Mouse (Mus musculus): ENCODE results near the gene Tmem87a. TPM values are rescaled to one million over a fixed set of nuclear protein-coding genes. Genes with fewer than 3 reads are reported as not detected.
A peak's percentile ranks its signal among the peaks of the same experiment; 100 is the strongest.

Tmem87a gene
- polyA plus RNA-seq, 1 experiment from 2014 or later: 4.4 TPM

DNA sequence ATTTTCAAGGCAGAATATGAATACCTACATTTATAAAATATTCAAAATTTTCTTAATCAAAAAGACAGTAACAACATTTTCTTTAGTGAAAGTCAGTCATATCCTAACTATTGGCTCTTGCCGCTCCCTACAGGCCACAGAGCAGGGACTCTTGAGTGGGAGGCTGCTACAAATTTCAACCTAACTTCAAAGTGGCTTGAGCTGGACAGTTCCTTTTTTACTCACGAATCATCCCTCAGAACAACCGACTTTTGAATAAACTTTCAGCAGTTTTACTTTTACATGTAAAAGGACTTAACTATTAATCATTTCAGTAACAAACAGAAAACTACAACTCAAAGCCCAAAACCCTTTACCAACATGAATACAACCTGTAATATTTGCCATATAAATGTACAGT is 1.1 kb downstream of the Tmem87a start:
- 36% methylated on average over 3 of the region's 3 CpGs for WGBS
- Histone ChIP-seq H3K4me1 (peaks cover 14% of the 10 kb centered on the region), H3K36me3 (peaks cover 14% of the 10 kb centered on the region), H3K27ac (no peak overlapping the region), H3K27me3 (ENCODE audit: insufficient read depth, poor library complexity, severe bottlenecking) (no peaks in the 10 kb centered on the region), H3K4me3 (peak overlapping the region; percentile 75), H3K9me3 (no peaks in the 10 kb centered on the region)
- no peak for DNase-seq (ENCODE audit: low spot score)

DNA sequence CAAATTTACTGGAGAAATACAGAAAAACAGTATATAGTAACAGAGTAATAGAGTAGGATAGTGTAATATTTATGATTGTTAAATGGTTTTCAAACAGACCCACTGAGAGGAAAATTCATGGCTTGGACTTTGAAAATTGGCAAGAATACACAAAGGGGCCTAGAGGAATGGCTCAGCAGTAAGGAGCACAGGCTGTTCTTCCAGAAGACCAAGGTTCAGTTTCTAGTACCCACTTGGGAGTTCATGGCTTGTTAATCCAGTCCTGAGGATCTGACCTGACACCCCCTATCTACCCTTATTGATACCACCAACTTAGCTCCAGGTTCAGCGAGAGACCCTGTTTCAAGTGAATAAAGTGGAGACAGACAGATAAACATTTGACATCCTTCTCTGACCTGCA is 6.0 kb downstream of the Tmem87a start:
- Histone ChIP-seq H3K27ac (no peak overlapping the region), H3K27me3 (ENCODE audit: insufficient read depth, poor library complexity, severe bottlenecking) (no peaks in the 10 kb centered on the region), H3K4me3 (no peak overlapping the region), H3K36me3 (peaks cover 45% of the 10 kb centered on the region), H3K9me3 (no peaks in the 10 kb centered on the region), H3K4me1 (peaks cover 5% of the 10 kb centered on the region; the same call in 1 of the 2 replicates)
- WGBS: 83% methylated on average over 1 of the region's 1 CpGs
- no peak for DNase-seq (ENCODE audit: low spot score)

GRCm38 (mm10) chr2:120392406-120392805 is 11.5 kb downstream of the Tmem87a start:
- H3K4me1 ChIP-seq: no peaks in the 10 kb centered on the region

GRCm38 (mm10) chr2:120390934-120391333 is 13.0 kb downstream of the Tmem87a start:
- Histone ChIP-seq H3K4me3 (no peak overlapping the region), H3K4me1 (no peaks in the 10 kb centered on the region), H3K27ac (no peak overlapping the region), H3K27me3 (ENCODE audit: insufficient read depth, poor library complexity, severe bottlenecking) (no peaks in the 10 kb centered on the region), H3K36me3 (peaks cover 69% of the 10 kb centered on the region), H3K9me3 (no peaks in the 10 kb centered on the region)
- DNase-seq (ENCODE audit: low spot score): no peak
- WGBS: 87% methylated on average over 1 of the region's 1 CpGs

More at GRCm38 (mm10) chr2:120392406-120392805, 11.5 kb downstream of the Tmem87a start:
- no peaks in the 10 kb centered on the region for H3K27me3 ChIP-seq (ENCODE audit: insufficient read depth, poor library complexity, severe bottlenecking)
- peaks cover 78% of the 10 kb centered on the region for H3K36me3 ChIP-seq
- H3K27ac ChIP-seq: no peak overlapping the region
- no peak overlapping the region for H3K4me3 ChIP-seq
- DNase-seq (ENCODE audit: low spot score): no peak
- H3K9me3 ChIP-seq: no peaks in the 10 kb centered on the region

GRCm38 (mm10) chr2:120389376-120389775 is 14.5 kb downstream of the Tmem87a start:
- Histone ChIP-seq H3K27ac (no peak overlapping the region), H3K27me3 (ENCODE audit: insufficient read depth, poor library complexity, severe bottlenecking) (no peaks in the 10 kb centered on the region), H3K4me1 (no peaks in the 10 kb centered on the region), H3K4me3 (no peak overlapping the region), H3K36me3 (peaks cover 69% of the 10 kb centered on the region), H3K9me3 (no peaks in the 10 kb centered on the region)
- 74% methylated on average over 3 of the region's 3 CpGs for WGBS
- DNase-seq (ENCODE audit: low spot score): no peak

DNA sequence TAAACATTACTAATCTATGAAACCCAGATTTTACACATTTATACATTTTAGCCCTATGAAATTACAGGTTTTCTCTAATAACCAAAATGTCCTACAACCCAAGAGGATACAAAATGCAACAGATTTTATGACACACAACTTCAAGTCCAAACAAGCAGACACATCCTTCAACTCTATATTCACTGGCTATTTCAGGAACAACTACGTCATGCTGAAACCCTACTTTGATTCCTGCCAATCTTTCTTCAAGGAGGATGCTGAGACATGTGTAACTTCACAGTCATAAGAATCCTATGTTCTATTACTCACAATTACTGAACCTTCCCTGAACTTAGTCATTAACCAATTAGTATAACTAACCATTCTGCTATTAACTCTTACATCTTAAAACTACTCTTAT is 16.6 kb downstream of the Tmem87a start:
- no peak for DNase-seq (ENCODE audit: low spot score)
- no peaks in the 10 kb centered on the region for H3K9me3 ChIP-seq
- H3K27ac ChIP-seq: no peak overlapping the region
- H3K4me1 ChIP-seq: no peaks in the 10 kb centered on the region
- H3K4me3 ChIP-seq: no peak overlapping the region
- WGBS: 84% methylated on average over 1 of the region's 1 CpGs
- H3K27me3 ChIP-seq (ENCODE audit: insufficient read depth, poor library complexity, severe bottlenecking): no peaks in the 10 kb centered on the region
- peaks cover 70% of the 10 kb centered on the region for H3K36me3 ChIP-seq

- DNase-seq (ENCODE audit: low spot score): no peak
- 90% methylated on average over 1 of the region's 1 CpGs for WGBS
- Histone ChIP-seq H3K27me3 (ENCODE audit: insufficient read depth, poor library complexity, severe bottlenecking) (no peaks in the 10 kb centered on the region), H3K36me3 (peaks cover 76% of the 10 kb centered on the region), H3K4me1 (no peaks in the 10 kb centered on the region), H3K27ac (no peak overlapping the region), H3K9me3 (no peaks in the 10 kb centered on the region), H3K4me3 (no peak overlapping the region)
Measured at GRCm38 (mm10) chr2:120386264-120386663, 17.6 kb downstream of the Tmem87a start.

- 95% methylated on average over 4 of the region's 4 CpGs for WGBS
- no peak for DNase-seq (ENCODE audit: low spot score)
- H3K4me1 ChIP-seq: no peaks in the 10 kb centered on the region
- no peak overlapping the region for H3K27ac ChIP-seq
- no peaks in the 10 kb centered on the region for H3K9me3 ChIP-seq
- H3K36me3 ChIP-seq: peaks cover 75% of the 10 kb centered on the region
- no peak overlapping the region for H3K4me3 ChIP-seq
- no peaks in the 10 kb centered on the region for H3K27me3 ChIP-seq (ENCODE audit: insufficient read depth, poor library complexity, severe bottlenecking)
Measured at GRCm38 (mm10) chr2:120373858-120374257, 30.1 kb downstream of the Tmem87a start.

GRCm38 (mm10) chr2:120367416-120368207 is 36.3 kb downstream of the Tmem87a start:
- WGBS: 95% methylated on average over 4 of the region's 4 CpGs
- peaks cover 80% of the 10 kb centered on the region for H3K36me3 ChIP-seq

DNA sequence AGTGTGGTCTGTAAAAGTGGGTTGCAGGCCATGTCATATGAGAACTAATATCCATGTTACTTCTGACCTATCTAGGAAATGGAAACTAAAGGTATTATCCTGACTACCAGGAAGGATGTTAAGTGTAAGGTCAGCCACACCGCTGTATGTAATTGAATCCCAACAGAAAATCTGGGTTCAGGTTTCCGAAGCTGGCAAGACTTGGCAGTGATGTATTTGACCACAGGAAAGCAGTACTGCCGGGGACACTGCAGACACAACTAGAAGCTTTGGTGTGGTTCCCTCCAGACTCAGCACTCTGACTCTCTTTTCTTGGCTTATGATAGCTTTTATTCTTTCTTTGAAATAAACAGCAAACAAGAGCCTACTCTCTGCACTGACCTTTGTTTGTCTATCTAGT is 37.4 kb downstream of the Tmem87a start:
- Histone ChIP-seq H3K27ac (no peak overlapping the region), H3K9me3 (no peaks in the 10 kb centered on the region), H3K4me1 (no peaks in the 10 kb centered on the region), H3K36me3 (peaks cover 82% of the 10 kb centered on the region), H3K27me3 (ENCODE audit: insufficient read depth, poor library complexity, severe bottlenecking) (no peaks in the 10 kb centered on the region), H3K4me3 (no peak overlapping the region)
- DNase-seq (ENCODE audit: low spot score): no peak
- WGBS: 93% methylated on average over 3 of the region's 3 CpGs

More at GRCm38 (mm10) chr2:120367416-120368207, 36.3 kb downstream of the Tmem87a start:
- no peaks in the 10 kb centered on the region for H3K27me3 ChIP-seq (ENCODE audit: insufficient read depth, poor library complexity, severe bottlenecking)
- no peak for DNase-seq (ENCODE audit: low spot score)
- H3K4me1 ChIP-seq: no peaks in the 10 kb centered on the region
- H3K4me3 ChIP-seq: no peak overlapping the region
- no peak overlapping the region for H3K27ac ChIP-seq
- no peaks in the 10 kb centered on the region for H3K9me3 ChIP-seq

GRCm38 (mm10) chr2:120360425-120360824 is 43.5 kb downstream of the Tmem87a start:
- Histone ChIP-seq H3K36me3 (peaks cover 69% of the 10 kb centered on the region), H3K27ac (no peak overlapping the region)
- 89% methylated on average over 1 of the region's 1 CpGs for WGBS

GRCm38 (mm10) chr2:120352682-120353646 is 50.9 kb downstream of the Tmem87a start, which contains the start of gene Vps39:
Gene Vps39, minus strand, starts transcription at chr2:120353137.
- WGBS: 10% methylated on average over 44 of the region's 44 CpGs
- DNase-seq (ENCODE audit: low spot score): peak; percentile 95
- peaks cover 16% of the 10 kb centered on the region for H3K4me1 ChIP-seq
- H3K27me3 ChIP-seq (ENCODE audit: insufficient read depth, poor library complexity, severe bottlenecking): no peaks in the 10 kb centered on the region
- peak within 1 kb of the TSS; percentile 91 for H3K27ac ChIP-seq
- no peaks in the 10 kb centered on the region for H3K9me3 ChIP-seq
- H3K4me3 ChIP-seq: peak within 1 kb of the TSS; percentile 96
- peaks cover 47% of the 10 kb centered on the region for H3K36me3 ChIP-seq

More at GRCm38 (mm10) chr2:120360425-120360824, 43.5 kb downstream of the Tmem87a start:
- H3K9me3 ChIP-seq: no peaks in the 10 kb centered on the region
- H3K4me3 ChIP-seq: no peak overlapping the region
- no peak for DNase-seq (ENCODE audit: low spot score)
- H3K4me1 ChIP-seq: no peaks in the 10 kb centered on the region
- H3K27me3 ChIP-seq (ENCODE audit: insufficient read depth, poor library complexity, severe bottlenecking): no peaks in the 10 kb centered on the region

- 50% methylated on average over 5 of the region's 5 CpGs for WGBS
- Histone ChIP-seq H3K27me3 (ENCODE audit: insufficient read depth, poor library complexity, severe bottlenecking) (no peaks in the 10 kb centered on the region), H3K4me1 (peaks cover 16% of the 10 kb centered on the region), H3K27ac (no peak overlapping the region), H3K36me3 (peaks cover 53% of the 10 kb centered on the region), H3K4me3 (no peak overlapping the region), H3K9me3 (no peaks in the 10 kb centered on the region)
- no peak for DNase-seq (ENCODE audit: low spot score)
Measured at GRCm38 (mm10) chr2:120351321-120351720, 52.6 kb downstream of the Tmem87a start.

Data from heart, embryonic 10.5 days (tissue).